Mouse (Mus musculus): ENCODE results near the gene Dnajc12. TPM values are rescaled to one million over a fixed set of nuclear protein-coding genes. Genes with fewer than 3 reads are reported as not detected.
"Not testable (repeated sequence)": the region's sequence is repeated elsewhere in the genome, so short reads cannot be mapped to it uniquely, and the experiment has no call there.

Dnajc12 gene
- 7.2 and 7.3 TPM in 2 replicates for polyA plus RNA-seq (2015; fragmentation: Nextera tagmentation; extraction: Ambion mirVana)

DNA sequence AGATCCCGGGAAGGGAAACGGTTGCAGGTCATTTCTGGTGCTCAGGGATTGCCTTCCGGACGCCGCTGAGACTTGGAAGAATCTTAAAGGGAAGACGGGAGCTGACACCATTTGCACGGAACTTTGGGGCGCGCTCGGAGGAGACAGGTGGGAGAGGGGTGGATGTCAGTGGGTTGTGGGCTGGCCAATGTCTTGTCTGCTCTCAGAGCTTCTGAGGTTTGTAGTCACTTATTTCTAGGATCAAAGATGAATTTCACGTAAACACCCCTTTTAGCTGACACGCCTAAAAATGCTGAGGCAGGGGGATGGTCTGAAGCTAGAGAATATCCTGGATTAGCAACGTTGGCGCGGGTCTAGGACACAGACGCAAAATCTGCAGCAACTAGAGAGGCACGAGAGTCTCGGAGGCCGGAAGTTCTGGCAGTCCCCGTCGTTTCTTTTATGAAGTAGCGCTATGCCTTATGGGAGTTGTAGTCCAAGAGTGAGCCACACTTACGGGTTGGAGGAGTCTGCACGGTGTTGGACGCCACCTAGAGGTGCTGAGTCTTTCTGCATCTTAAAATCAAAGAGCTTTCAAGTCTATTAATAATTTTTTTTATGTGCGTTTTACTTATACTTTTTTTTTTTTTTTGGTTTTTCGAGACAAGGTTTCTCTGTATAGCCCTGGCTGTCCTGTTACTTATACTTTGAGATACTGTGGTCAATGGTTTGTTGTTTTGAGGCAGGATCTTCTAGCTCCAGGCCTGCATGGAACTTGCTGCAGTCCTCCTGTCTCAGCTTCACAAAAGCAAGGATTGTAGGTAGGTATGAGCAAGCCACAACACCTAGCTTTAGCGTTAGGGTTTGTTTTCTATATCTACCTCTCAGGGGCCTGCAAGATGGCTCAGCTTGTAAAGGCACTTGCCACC is at the start of gene Dnajc12:
Dnajc12 (plus strand) TSS at position 72 of the 908 bp plus-strand sequence.
- WGBS, result under 1% methylated on average over 28 of the region's 28 CpGs
- Histone ChIP-seq H3K4me2 (peak within 1 kb of the TSS; percentile 92), H3K4me1 (replicated peaks) (peaks cover 12% of the 10 kb centered on the region; the same call in 1 of the 2 replicates), H3K9ac (peak within 1 kb of the TSS; percentile 72), H3K36me3 (no peaks in the 10 kb centered on the region), H3K4me3 (peak within 1 kb of the TSS; percentile 65), H3K9me3 (replicated peaks) (no peaks in the 10 kb centered on the region), H3K27ac (peak within 1 kb of the TSS; percentile 70), H3K27me3 (no peaks in the 10 kb centered on the region)
- peak; percentile 88 for ATAC-seq (replicated peaks; ENCODE audit: insufficient number of reproducible peaks, insufficient read depth, low FRiP score, low read depth)

DNA sequence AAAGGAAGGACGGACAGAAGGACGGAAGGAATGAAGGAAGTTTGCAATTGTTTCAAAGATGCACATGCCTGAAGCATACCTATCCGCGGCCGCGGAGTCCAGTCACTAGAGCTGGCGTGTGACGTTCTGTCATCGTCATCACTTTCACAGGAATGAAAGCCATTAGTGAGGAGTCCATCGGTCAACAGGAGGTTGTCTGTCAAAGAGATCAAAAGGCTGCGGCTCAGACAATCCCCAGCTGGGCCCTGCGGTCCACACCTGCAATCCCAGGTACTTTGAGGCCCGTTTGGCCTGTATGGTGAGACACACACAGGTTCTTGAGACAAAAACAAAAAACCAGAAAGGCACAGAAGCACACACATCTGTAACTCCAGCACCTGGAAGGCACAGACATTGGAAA is 45.3 kb upstream of the Dnajc12 start:
- peaks cover 14% of the 10 kb centered on the region; the same call in 1 of the 2 replicates for H3K36me3 ChIP-seq
- no peak overlapping the region for H3K9ac ChIP-seq
- no peak for ATAC-seq (replicated peaks; ENCODE audit: insufficient number of reproducible peaks, insufficient read depth, low FRiP score, low read depth)
- no peak overlapping the region for H3K27ac ChIP-seq
- H3K4me3 ChIP-seq, result peak overlapping the region; percentile 92
- no peaks in the 10 kb centered on the region for H3K27me3 ChIP-seq
- peaks cover 14% of the 10 kb centered on the region for H3K4me1 ChIP-seq (replicated peaks)
- peak overlapping the region; percentile 78 for H3K4me2 ChIP-seq
- WGBS, result 55% methylated on average over 13 of the region's 13 CpGs
- H3K9me3 ChIP-seq (replicated peaks), result no peaks in the 10 kb centered on the region

DNA sequence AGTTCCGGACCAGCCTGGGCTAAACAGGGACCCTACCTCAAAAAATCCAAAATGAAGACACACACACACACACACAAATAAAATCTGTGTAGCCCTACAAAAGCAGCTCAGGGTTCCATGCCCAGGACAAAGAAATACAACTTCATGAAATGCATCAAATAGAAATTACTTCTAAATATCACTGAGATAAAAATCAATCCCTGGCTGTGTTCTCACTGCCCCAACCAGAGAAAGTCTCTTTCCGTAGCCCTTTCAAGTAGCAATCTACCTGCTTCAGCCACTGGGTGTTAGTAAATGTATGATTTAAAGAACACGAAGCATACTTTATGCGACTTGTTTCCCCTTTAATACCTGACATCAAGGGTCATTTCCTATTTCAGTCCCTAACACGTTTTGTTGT is 44.9 kb upstream of the Dnajc12 start:
- Histone ChIP-seq H3K9me3 (replicated peaks) (no peaks in the 10 kb centered on the region), H3K4me3 (peak overlapping the region; percentile 92), H3K36me3 (peaks cover 12% of the 10 kb centered on the region; the same call in 1 of the 2 replicates), H3K27me3 (no peaks in the 10 kb centered on the region), H3K27ac (no peak overlapping the region), H3K4me1 (replicated peaks) (peaks cover 14% of the 10 kb centered on the region), H3K9ac (peak overlapping the region; percentile 97), H3K4me2 (peak overlapping the region; percentile 78)
- 30% methylated on average over 5 of the region's 5 CpGs for WGBS
- ATAC-seq (replicated peaks; ENCODE audit: insufficient number of reproducible peaks, insufficient read depth, low FRiP score, low read depth), result no peak

DNA sequence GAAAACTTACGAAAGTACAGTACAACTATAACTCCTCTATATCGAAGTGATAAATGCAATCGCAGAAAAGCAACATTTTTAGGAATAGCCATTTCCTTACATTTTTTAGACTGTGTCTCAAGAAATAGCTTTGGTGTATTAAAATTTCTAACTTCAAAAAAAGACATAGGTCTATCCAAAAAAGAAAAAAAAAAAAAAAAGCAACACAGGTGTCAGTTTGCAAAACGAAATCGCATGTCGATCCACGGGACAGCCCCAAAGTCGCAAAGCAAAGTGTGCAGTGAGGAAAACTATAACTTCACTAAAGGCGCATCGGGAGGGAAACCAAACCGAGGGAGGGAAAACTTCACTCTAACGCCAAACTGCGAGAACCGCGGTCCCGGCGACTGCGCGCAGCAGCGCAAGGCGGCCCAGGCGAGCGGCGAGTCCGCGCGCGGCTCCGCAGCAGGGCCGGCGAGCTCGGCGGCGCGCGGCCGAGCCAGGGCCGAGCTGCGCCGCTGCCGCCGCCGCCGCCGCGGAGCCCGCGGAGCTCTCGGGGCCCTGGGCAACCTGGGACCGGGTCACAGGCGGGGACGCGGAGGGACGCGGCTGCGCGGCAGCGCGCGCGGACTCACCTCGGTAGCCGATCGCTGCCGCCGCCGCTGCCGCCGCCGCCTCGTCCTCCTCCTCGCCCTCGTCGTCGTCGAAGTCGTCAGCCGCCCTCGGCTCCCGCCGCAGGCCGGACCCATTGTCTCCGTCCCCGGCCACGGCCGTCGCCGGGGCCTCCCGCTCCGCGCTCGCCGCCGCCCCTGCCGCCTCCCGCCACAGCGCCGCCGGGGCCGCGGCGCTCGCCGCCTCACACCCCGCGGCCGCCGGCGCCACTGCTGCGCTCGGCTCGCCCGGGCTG is 44.0 kb upstream of the Dnajc12 start:
- H3K36me3 ChIP-seq, result 0 out of 2 replicates have a peak, but pooled peaks cover 9% of the 10 kb centered on the region
- H3K9me3 ChIP-seq (replicated peaks), result no peaks in the 10 kb centered on the region
- peak overlapping the region; percentile 97 for H3K9ac ChIP-seq
- ATAC-seq (replicated peaks; ENCODE audit: insufficient number of reproducible peaks, insufficient read depth, low FRiP score, low read depth), result peak; percentile 76
- peaks cover 14% of the 10 kb centered on the region for H3K4me1 ChIP-seq (replicated peaks)
- peak overlapping the region; percentile 95 for H3K27ac ChIP-seq
- peak overlapping the region; percentile 92 for H3K4me3 ChIP-seq
- under 1% methylated on average over 96 of the region's 113 CpGs for WGBS
- H3K4me2 ChIP-seq, result peak overlapping the region; percentile 78
- H3K27me3 ChIP-seq, result no peaks in the 10 kb centered on the region

DNA sequence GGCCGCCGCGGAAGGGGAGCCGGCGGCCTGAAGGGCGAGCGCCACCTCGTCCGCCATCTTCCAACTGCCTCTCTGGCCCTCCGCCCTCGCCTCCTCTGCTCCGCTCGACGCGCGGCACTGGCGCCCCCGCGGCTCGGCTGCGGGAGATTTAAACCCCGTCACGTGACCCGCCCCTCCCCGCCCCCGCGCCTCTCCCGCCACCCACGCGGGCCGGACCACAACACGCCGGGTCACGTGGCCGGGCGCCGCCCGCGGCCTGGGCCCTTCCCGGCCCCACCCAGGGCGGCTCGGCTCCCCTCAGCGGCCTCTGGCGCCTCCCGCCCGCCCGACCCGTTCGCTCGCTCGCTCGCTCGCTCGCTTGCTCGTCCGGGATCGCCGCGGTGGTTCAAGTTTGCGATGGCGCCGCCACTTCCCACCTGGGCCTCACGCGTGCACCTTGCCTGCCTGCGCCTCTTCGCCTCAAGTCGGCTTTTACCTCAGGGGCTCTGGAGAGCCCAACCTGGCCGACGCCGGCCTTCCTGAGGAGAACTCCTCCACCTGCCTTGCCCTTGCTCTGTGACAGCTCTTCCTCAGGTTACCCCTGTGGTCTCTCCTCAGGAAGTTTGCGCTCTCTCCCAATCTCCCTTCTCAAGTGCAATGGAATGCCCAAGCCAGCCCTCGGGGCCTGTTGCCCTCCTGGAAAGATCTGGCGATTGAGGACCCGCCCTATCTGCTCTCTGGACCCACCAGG is 43.2 kb upstream of the Dnajc12 start:
- ATAC-seq (replicated peaks; ENCODE audit: insufficient number of reproducible peaks, insufficient read depth, low FRiP score, low read depth), result peak; percentile 97
- H3K27me3 ChIP-seq, result no peaks in the 10 kb centered on the region

DNA sequence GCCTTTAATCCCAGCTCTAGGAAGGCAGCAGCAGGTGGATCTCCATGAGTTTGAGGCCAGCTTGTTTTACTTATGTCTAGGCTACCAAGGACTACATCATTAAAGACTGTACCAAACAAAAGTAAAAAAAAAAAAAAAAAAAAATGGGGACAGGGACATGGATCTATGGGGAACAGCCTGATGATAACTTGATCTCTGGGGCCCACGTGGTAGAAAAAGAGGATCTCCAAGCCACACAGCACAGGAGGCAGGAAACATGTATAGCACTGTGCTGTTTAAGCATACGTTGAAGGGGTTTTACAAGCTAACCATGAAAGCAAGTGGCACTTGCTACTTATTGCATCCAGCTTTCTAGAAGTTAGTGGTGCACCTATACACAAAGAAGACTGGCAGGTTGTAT is 40.9 kb upstream of the Dnajc12 start:
- no peak for ATAC-seq (replicated peaks; ENCODE audit: insufficient number of reproducible peaks, insufficient read depth, low FRiP score, low read depth)
- Histone ChIP-seq H3K4me1 (replicated peaks) (peaks cover 14% of the 10 kb centered on the region), H3K4me3 (no peak overlapping the region), H3K9ac (no peak overlapping the region), H3K27ac (no peak overlapping the region), H3K27me3 (no peaks in the 10 kb centered on the region), H3K4me2 (no peak overlapping the region), H3K36me3 (no peaks in the 10 kb centered on the region), H3K9me3 (replicated peaks) (no peaks in the 10 kb centered on the region)
- WGBS, result 84% methylated on average over 2 of the region's 2 CpGs

More for the DNA sequence above, 43.2 kb upstream of the Dnajc12 start:
- peak overlapping the region; percentile 97 for H3K9ac ChIP-seq
- H3K4me3 ChIP-seq, result peak overlapping the region; percentile 92
- 0 out of 2 replicates have a peak, but pooled peaks cover 3% of the 10 kb centered on the region for H3K36me3 ChIP-seq
- peak overlapping the region; percentile 95 for H3K27ac ChIP-seq
- H3K9me3 ChIP-seq (replicated peaks), result no peaks in the 10 kb centered on the region
- under 1% methylated on average over 48 of the region's 74 CpGs for WGBS
- H3K4me2 ChIP-seq, result peak overlapping the region; percentile 78
- H3K4me1 ChIP-seq (replicated peaks), result peaks cover 14% of the 10 kb centered on the region

DNA sequence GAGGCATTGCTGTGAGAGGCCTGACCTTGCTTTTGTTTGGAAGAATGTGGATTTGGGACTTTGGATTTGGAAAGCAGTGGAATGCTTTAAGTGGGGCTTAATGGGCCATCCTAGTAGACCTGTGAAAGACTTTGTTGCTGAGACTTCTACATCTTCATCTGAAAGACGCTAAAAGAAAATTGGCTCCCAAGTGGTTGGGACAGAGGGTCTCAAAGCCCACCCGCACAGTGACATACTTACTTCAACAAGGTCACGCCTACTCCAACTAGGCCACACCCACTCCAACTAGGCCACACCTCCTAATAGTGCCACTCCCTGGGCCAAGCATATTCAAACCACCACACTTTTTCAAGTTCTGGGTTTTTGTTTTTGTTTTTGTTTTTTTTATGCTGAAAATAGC is 37.5 kb upstream of the Dnajc12 start:
- Histone ChIP-seq H3K9me3 (replicated peaks) (no peaks in the 10 kb centered on the region), H3K4me2 (no peak overlapping the region), H3K9ac (no peak overlapping the region), H3K27me3 (no peaks in the 10 kb centered on the region), H3K4me3 (no peak overlapping the region), H3K4me1 (replicated peaks) (no peaks in the 10 kb centered on the region), H3K36me3 (no peaks in the 10 kb centered on the region), H3K27ac (no peak overlapping the region)
- 79% methylated on average over 3 of the region's 3 CpGs for WGBS
- no peak for ATAC-seq (replicated peaks; ENCODE audit: insufficient number of reproducible peaks, insufficient read depth, low FRiP score, low read depth)

DNA sequence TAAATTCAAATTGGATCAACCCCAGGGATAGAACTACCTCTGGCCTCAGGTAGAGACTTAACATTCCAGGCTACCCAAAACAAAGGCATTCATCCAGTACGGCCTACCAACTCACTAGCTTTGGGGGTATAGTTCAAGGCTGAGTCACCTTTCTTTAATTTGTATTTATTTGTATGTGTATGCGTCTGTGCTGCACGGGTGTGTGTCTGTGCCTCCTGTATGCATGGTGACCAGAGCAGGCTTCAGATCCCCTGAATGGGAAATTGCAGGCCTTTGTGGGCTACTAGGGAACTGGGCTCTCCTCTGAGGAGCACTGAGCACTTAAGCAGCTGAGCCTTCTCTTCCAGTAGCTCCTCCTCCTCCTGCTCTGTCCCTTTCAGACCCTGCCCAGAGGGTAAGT is 34.0 kb upstream of the Dnajc12 start:
- H3K4me2 ChIP-seq, result no peak overlapping the region
- no peak for ATAC-seq (replicated peaks; ENCODE audit: insufficient number of reproducible peaks, insufficient read depth, low FRiP score, low read depth)
- H3K27me3 ChIP-seq, result no peaks in the 10 kb centered on the region; the same call in 1 of the 2 replicates
- no peaks in the 10 kb centered on the region for H3K36me3 ChIP-seq
- H3K27ac ChIP-seq, result no peak overlapping the region
- no peak overlapping the region for H3K4me3 ChIP-seq
- no peaks in the 10 kb centered on the region for H3K4me1 ChIP-seq (replicated peaks)
- WGBS, result 72% methylated on average over 3 of the region's 3 CpGs
- H3K9me3 ChIP-seq (replicated peaks), result no peaks in the 10 kb centered on the region
- no peak overlapping the region for H3K9ac ChIP-seq

DNA sequence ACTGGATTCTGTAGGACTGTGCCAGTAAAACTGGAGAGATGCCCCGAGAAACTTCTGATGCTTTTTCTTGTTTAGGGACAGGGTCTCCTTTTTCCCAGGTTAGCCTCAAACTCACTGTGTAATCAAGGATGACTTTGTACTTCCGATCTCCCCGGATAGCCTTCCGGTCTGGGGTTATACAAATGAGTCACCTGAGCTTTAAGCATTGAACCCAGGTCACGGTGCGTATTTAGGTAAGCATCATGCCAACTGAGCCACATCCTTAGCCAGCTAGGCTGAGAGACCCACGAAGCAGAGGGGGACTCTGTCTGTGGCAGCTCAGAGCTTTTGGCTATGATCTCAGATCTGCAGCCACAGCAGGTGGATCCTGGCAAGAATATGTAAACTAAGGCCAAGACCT is 31.6 kb upstream of the Dnajc12 start:
- H3K9me3 ChIP-seq (replicated peaks), result no peaks in the 10 kb centered on the region
- 92% methylated on average over 7 of the region's 7 CpGs for WGBS

DNA sequence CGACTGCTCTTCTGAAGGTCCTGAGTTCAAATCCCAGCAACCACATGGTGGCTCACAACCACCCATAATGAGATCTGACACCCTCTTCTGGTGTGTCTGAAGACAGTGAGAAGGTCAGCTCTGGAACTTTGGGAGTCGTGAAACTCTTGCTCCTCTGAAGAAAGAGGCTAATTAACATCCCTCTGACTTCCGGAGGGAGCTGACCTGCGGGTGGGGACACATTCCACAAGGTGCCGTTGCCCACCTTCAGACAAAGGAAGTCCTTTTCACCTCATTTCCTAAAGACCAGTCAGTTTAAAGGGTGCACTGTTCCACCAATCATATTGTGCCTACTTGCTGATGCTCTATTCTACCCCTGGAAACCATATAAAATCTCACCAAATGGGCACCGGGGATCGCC is 31.1 kb upstream of the Dnajc12 start:
- not testable (repeated sequence) for H3K4me1 ChIP-seq (replicated peaks); H3K4me3 ChIP-seq; H3K27ac ChIP-seq; H3K36me3 ChIP-seq; H3K27me3 ChIP-seq; H3K9ac ChIP-seq; H3K4me2 ChIP-seq; H3K9me3 ChIP-seq (replicated peaks); ATAC-seq (replicated peaks; ENCODE audit: insufficient number of reproducible peaks, insufficient read depth, low FRiP score, low read depth)
- 84% methylated on average over 7 of the region's 7 CpGs for WGBS

More for the DNA sequence above, 31.6 kb upstream of the Dnajc12 start:
- Histone ChIP-seq H3K27ac (no peak overlapping the region), H3K4me1 (replicated peaks) (no peaks in the 10 kb centered on the region), H3K4me3 (no peak overlapping the region), H3K27me3 (no peaks in the 10 kb centered on the region; the same call in 1 of the 2 replicates), H3K36me3 (no peaks in the 10 kb centered on the region), H3K9ac (no peak overlapping the region), H3K4me2 (no peak overlapping the region)
- ATAC-seq (replicated peaks; ENCODE audit: insufficient number of reproducible peaks, insufficient read depth, low FRiP score, low read depth), result no peak

Measured in heart, embryonic 15.5 days (tissue).